Mouse (Mus musculus) ovary, postnatal 36 days (tissue): ENCODE measurements around the gene Plau.

ENCODE experiments used
- DNase-seq: peaks from one replicate; pipeline ENCODE4 v3.0.0; 2022; ENCODE audit warnings: low spot score, mixed read lengths

The Plau gene

DNA sequence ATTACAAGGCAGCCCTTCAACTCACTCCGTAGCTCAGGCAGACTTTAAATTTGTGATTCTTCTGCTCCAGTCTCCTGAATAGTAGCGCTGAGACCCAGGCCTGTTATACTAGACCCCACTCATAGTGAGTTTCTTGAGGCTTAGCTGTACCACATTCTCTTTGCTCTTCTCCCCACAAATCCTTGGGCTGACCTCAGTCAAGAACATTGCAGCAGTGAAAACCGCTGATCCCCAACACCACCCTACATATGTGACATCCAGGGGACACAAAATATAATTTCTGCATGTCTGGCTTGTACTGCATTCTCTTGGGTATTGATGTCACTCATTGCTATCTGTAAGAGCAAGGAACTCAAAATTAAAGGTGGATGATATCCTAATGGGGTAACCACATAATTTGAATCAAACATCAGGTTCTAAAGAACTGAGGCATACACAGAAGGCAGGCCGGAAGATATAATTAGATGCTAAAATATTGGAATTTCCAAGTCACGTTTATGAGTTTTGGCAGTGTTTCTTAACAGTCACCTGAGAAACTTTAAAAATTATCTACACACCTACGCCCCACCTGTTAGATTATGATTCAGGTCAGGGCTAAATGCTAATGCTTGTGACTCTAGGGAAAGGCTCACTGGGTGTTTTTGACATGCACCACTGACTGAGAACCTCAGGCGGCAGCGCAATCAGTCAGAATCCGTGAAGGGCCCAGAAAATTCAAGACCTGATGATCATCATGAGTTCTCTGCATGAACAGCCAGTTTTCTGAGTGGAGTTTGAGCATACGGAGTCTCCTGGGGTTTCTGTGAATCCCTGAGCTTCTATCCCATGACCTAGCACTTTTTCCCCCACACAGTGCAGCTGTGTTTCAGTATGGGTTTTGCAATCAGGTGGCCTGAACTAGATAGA, 8.5 kb downstream of the Plau start:
- no peak for DNase-seq

DNA sequence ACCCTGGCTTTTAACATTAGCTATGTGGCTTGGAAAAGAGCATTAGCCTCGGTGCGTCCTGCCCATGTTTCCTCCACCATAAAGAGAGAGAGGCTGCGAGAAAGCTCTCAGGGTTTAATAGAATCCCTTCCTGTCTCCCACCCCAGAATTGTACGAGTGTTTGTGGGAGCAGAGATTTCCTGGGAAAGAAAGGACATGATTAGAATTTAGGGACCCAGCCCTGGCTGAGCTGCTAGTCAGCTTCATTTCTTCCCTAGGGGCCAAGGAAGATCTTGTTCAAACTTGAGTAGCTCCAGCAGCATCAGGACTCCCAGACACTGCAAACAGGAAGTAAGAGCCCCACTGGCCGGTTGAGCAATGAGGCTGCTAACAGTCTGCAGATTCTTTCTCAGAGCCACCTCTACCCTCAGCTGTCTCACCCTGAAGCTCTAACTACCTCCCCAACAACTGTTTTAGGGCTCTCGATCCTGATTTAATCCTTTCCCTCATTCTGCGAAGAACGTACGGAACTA, 9.2 kb downstream of the Plau start:
- no peak for DNase-seq

GRCm38 (mm10) chr14:20846214-20846613, 9.8 kb downstream of the Plau start:
- DNase-seq: no peak

- DNase-seq: no peak
Measured at GRCm38 (mm10) chr14:20847637-20848129, 11.2 kb downstream of the Plau start.

GRCm38 (mm10) chr14:20849753-20850152, 13.3 kb downstream of the Plau start:
- DNase-seq: no peak

DNA sequence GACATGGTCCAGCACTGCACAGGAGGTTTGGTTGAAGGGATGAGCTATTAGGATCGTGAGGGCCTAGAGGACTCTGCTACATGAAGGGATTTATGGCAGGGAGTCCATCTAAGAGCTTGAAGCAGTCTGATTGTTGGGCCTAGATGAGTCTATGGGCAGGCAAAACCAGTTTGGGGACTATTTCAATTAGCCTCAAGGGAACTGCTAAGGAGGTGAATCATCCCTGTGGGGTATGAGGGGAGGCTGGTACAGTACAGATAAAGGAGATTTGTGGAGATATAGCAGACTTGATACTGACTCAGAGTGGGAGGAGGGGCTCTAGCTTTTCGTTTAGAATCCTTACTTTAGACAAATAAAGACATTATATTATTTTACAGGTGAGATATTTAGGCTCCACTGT, 14.0 kb downstream of the Plau start:
- DNase-seq: no peak

DNA sequence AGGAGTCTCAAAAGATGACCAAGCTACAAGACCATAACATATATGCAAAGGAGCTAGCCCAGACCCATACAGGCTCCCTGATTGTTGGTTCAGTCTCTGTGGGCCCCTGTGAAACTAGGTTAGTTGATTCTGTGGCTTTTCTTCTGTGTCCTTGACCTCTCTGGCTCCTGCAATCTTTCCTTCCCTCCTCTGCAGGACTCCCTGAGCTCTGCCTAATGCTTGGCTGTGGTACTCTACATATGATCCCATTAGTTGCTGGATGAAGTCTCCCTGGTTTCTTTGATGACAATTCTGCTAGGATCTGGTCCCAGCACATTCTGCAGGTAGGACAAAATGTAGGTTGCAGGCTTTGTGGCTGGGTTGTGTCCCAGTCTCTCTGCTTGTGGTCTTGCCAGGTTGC, 15.3 kb downstream of the Plau start:
- DNase-seq: no peak

GRCm38 (mm10) chr14:20861152-20861551, 24.7 kb downstream of the Plau start:
- no peak for DNase-seq

- DNase-seq: no peak
Measured at GRCm38 (mm10) chr14:20861559-20861958, 25.1 kb downstream of the Plau start.

- DNase-seq: no peak
Measured at GRCm38 (mm10) chr14:20863306-20864065, 27.0 kb downstream of the Plau start.

DNA sequence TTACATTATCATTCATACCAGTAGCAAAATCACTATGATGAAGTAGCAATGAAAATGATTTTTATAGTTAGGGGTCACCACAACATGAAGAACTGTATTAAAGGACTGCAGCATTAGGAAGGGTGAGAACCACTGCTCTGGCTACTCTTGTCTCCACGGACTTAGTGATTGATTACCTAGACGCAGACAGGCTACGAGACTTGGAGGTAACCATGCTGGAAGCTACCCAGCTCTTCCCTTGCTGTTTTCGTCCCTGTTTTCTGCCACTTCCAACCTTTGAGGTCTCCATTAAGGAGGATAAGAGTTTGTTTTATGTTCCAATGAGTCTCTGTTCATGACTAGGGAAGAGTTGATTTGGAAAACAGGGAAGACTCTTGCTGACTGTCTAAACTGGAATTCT, 27.7 kb downstream of the Plau start:
- no peak for DNase-seq

DNA sequence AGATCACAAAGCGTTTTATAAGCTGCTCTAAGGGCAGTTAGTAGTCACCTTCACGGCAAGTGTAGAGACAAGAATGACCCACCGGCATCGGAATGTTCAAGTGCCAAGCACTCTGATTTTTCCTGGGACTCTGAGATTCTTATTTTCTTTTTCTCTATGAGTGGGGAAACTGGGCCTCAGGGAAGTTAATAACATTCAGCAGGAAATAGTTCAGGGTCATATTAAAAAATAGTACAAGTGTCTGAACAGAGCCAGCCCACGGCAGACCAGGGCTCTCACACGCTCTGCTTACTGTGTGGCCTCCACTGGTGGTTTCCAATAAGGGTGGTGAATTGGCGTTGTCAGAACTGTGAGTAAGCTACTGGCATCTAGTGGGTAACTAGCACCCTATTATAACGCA, 29.1 kb downstream of the Plau start:
- no peak for DNase-seq

- no peak for DNase-seq
Measured at GRCm38 (mm10) chr14:20866365-20866764, 29.9 kb downstream of the Plau start.

DNA sequence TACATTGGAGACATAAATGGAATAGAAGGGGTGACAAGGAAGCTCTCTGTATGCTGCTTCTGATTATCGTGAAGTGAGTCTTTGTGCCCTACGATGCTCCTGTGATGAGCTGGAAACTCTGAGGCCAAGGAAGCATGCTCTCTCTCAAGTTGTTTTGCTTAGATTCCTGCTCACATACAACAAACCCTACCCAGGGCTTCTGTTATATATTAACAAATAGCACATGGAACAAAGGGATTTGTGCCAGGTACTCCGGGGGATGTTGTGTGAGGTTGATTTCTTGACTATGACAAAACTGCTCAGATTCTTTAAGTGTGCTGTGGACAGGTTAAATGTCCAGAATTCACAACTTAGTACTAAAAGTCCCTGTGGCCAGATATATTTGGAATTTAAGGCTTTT, 33.6 kb downstream of the Plau start:
- no peak for DNase-seq

- DNase-seq: peak; percentile 43
Measured at GRCm38 (mm10) chr14:20871495-20871894, 35.0 kb downstream of the Plau start.

GRCm38 (mm10) chr14:20873307-20873706, 36.8 kb downstream of the Plau start:
- peak; percentile 84 for DNase-seq

- peak; percentile 35 for DNase-seq
Measured at GRCm38 (mm10) chr14:20873931-20874330, 37.5 kb downstream of the Plau start.

GRCm38 (mm10) chr14:20884691-20885090, 48.2 kb downstream of the Plau start:
- DNase-seq: no peak

GRCm38 (mm10) chr14:20885091-20885888, 48.8 kb downstream of the Plau start:
- no peak for DNase-seq

- DNase-seq: peak; percentile 38
Measured at GRCm38 (mm10) chr14:20886266-20886665, 49.8 kb downstream of the Plau start.

- DNase-seq: no peak
Measured at GRCm38 (mm10) chr14:20887541-20888085, 51.2 kb downstream of the Plau start.

- DNase-seq: no peak
Measured at GRCm38 (mm10) chr14:20891941-20892402, 55.5 kb downstream of the Plau start.
